Mouse (Mus musculus): Measurements from ENCODE around the gene Cit.

GRCm38 (mm10) chr5:116012503-116012902 is 167.4 kb downstream of the Cit start:
- TF ChIP-seq CTCF (IDR thresholded peaks at IDR 0.05; ENCODE audit: control insufficient read depth, insufficient read depth, insufficient replicate concordance, low read depth, low read length) (no peak), POLR2A (IDR thresholded peaks at IDR 0.05; ENCODE audit: control insufficient read depth, low read depth, low read length) (no peak)

Data from testis, adult 2 months (tissue).